Mouse (Mus musculus): Measurements from ENCODE around the gene Hk3. TPM values are rescaled to one million over a fixed set of nuclear protein-coding genes. Genes with fewer than 3 reads are reported as not detected.

The Hk3 gene
- polyA plus RNA-seq, 1 experiment from 2014 or later, result 1.2 TPM

DNA sequence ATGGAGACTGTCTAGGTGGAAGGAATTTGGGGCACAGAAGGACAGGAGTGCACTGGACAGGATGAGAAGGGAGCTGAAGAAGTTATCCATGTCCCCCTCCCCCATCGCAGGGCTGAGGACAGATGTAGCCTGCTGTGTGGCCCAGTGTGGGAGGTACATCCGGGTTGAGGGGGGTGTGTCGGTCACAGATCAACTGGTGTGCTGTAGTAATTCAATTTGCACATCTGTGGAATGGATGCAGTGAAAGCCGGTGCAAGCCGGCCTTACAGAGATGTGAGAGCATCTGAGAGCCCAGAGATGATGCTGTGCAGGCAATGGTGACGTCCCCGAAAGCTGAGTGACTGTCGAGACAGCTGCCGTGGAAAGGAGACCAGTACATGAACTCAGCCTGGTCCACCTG, 51.7 kb downstream of the Hk3 start:
- ATAC-seq, result no peak
- Histone ChIP-seq H3K27me3 (replicated peaks; ENCODE audit: control insufficient read depth, insufficient read depth, low read length) (0 out of 2 replicates have a peak, but pooled peaks cover 2% of the 10 kb centered on the region), H3K4me1 (ENCODE audit: control insufficient read depth, insufficient read depth, low read depth, low read length) (peaks cover 36% of the 10 kb centered on the region), H3K4me2 (ENCODE audit: low read length) (no peak overlapping the region), H3K36me3 (ENCODE audit: control insufficient read depth, insufficient read depth, low read length) (no peaks in the 10 kb centered on the region), H3K4me3 (ENCODE audit: low read length) (no peak overlapping the region), H3K9ac (ENCODE audit: low read depth, low read length) (no peak overlapping the region), H3K27ac (ENCODE audit: low read depth, low read length) (no peak overlapping the region), H3K9me3 (ENCODE audit: control insufficient read depth, low read length) (no peaks in the 10 kb centered on the region)
- WGBS, result 41% methylated on average over 9 of the region's 9 CpGs

DNA sequence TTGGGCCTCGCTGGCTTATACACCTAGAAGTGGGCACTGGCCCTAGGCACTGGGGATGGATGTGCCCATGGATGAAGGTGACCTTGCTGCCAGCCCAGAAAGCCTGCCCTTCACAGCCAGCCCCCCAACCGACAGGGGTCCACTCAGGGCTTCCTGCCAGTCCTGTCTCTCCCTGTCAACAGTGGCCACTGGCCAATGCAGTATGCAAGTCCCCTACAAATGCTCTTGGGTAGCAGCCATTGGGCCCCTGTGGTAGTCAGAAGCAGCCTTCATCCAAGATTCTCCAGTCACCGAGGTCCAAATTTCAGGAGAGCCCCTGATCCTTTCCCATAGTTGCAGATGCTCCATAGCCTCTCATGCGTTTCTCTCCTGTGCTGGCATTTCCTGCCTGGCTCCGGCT, 52.5 kb downstream of the Hk3 start:
- H3K9ac ChIP-seq (ENCODE audit: low read depth, low read length), result no peak overlapping the region
- 0 out of 2 replicates have a peak, but pooled peaks cover 2% of the 10 kb centered on the region for H3K27me3 ChIP-seq (replicated peaks; ENCODE audit: control insufficient read depth, insufficient read depth, low read length)
- ATAC-seq, result 0 out of 2 replicates have a peak, but pooled peaks have one; percentile 3
- no peak overlapping the region for H3K4me2 ChIP-seq (ENCODE audit: low read length)
- no peaks in the 10 kb centered on the region for H3K36me3 ChIP-seq (ENCODE audit: control insufficient read depth, insufficient read depth, low read length)
- peaks cover 36% of the 10 kb centered on the region for H3K4me1 ChIP-seq (ENCODE audit: control insufficient read depth, insufficient read depth, low read depth, low read length)
- H3K27ac ChIP-seq (ENCODE audit: low read depth, low read length), result no peak overlapping the region
- 54% methylated on average over 5 of the region's 5 CpGs for WGBS
- no peak overlapping the region for H3K4me3 ChIP-seq (ENCODE audit: low read length)
- H3K9me3 ChIP-seq (ENCODE audit: control insufficient read depth, low read length), result no peaks in the 10 kb centered on the region

DNA sequence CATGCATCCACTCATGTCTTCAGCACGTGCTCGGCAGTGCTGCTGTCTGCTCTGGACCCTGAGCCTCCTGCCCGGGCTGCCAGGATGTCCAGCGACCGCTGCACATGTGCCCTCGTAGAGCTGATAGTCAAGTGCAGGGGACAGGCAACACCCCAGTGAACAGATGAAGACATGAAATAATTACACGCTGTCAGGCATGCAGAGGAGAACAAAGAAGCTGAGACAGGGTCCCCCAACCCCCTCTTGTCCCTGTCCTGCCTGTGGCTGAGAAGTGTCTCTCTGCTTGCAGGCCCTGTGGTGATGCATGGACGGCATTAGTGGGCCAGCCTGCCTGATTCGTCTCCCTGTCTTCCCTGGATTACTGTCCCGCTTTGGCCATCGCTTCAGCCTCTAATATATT, 53.7 kb downstream of the Hk3 start:
- Histone ChIP-seq H3K4me1 (ENCODE audit: control insufficient read depth, insufficient read depth, low read depth, low read length) (peaks cover 36% of the 10 kb centered on the region), H3K9me3 (ENCODE audit: control insufficient read depth, low read length) (no peaks in the 10 kb centered on the region), H3K4me2 (ENCODE audit: low read length) (no peak overlapping the region), H3K36me3 (ENCODE audit: control insufficient read depth, insufficient read depth, low read length) (no peaks in the 10 kb centered on the region), H3K27me3 (replicated peaks; ENCODE audit: control insufficient read depth, insufficient read depth, low read length) (no peaks in the 10 kb centered on the region), H3K9ac (ENCODE audit: low read depth, low read length) (peak overlapping the region; percentile 46), H3K4me3 (ENCODE audit: low read length) (no peak overlapping the region), H3K27ac (ENCODE audit: low read depth, low read length) (no peak overlapping the region)
- ATAC-seq, result no peak
- 28% methylated on average over 11 of the region's 11 CpGs for WGBS

DNA sequence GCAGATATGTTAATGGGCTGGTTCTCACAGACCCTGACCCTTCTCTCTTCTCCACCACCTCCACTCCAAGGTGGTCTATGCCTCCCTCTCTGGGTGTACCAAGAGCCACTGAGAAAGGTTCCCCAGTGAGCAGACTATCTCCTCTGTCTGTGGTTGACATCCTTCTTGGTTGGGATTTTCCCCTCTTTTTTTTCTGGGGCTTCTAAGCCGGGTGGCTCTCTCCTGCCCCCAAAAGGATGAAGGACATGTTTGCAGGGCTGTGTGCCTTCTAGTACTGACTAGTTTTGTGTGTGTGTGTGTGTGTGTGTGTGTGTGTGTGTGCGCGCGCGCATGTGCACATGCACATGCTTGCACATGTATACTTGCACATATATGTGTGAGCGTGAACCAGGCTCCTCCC, 55.9 kb downstream of the Hk3 start:
- peaks cover 31% of the 10 kb centered on the region for H3K4me1 ChIP-seq (ENCODE audit: control insufficient read depth, insufficient read depth, low read depth, low read length)
- WGBS, result 85% methylated on average over 6 of the region's 6 CpGs
- no peak overlapping the region for H3K4me2 ChIP-seq (ENCODE audit: low read length)

DNA sequence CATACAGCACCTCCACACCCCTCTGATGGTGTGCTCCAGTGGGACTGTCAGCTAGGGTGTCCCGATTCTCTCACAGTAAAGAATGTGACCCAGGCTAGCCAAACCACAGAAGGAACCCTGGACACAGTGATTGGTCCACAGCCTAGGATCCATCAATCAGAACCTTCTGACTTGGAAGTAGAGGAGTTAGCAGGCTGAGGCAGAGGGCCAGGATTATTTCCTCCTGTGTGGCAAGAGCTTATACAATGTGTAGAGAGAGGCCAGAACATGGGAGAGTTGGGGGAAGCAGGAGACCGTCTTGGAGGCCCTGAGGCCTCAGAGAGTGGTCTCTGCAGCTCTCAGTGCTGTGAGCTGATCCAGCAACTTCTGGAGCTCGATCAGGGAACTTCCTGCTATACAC, 60.7 kb downstream of the Hk3 start:
- peaks cover 2% of the 10 kb centered on the region; the same call in 1 of the 2 replicates for H3K27me3 ChIP-seq (replicated peaks; ENCODE audit: control insufficient read depth, insufficient read depth, low read length)
- H3K4me1 ChIP-seq (ENCODE audit: control insufficient read depth, insufficient read depth, low read depth, low read length), result peaks cover 21% of the 10 kb centered on the region
- WGBS, result 73% methylated on average over 3 of the region's 3 CpGs
- H3K36me3 ChIP-seq (ENCODE audit: control insufficient read depth, insufficient read depth, low read length), result no peaks in the 10 kb centered on the region
- no peak overlapping the region for H3K27ac ChIP-seq (ENCODE audit: low read depth, low read length)
- no peak for ATAC-seq
- H3K9ac ChIP-seq (ENCODE audit: low read depth, low read length), result no peak overlapping the region
- no peaks in the 10 kb centered on the region for H3K9me3 ChIP-seq (ENCODE audit: control insufficient read depth, low read length)
- H3K4me3 ChIP-seq (ENCODE audit: low read length), result no peak overlapping the region
- H3K4me2 ChIP-seq (ENCODE audit: low read length), result no peak overlapping the region

More for the DNA sequence above, 55.9 kb downstream of the Hk3 start:
- H3K4me3 ChIP-seq (ENCODE audit: low read length), result no peak overlapping the region
- peaks cover 2% of the 10 kb centered on the region; the same call in 1 of the 2 replicates for H3K27me3 ChIP-seq (replicated peaks; ENCODE audit: control insufficient read depth, insufficient read depth, low read length)
- no peak for ATAC-seq
- H3K9ac ChIP-seq (ENCODE audit: low read depth, low read length), result no peak overlapping the region
- H3K9me3 ChIP-seq (ENCODE audit: control insufficient read depth, low read length), result no peaks in the 10 kb centered on the region
- H3K27ac ChIP-seq (ENCODE audit: low read depth, low read length), result no peak overlapping the region
- no peaks in the 10 kb centered on the region for H3K36me3 ChIP-seq (ENCODE audit: control insufficient read depth, insufficient read depth, low read length)

DNA sequence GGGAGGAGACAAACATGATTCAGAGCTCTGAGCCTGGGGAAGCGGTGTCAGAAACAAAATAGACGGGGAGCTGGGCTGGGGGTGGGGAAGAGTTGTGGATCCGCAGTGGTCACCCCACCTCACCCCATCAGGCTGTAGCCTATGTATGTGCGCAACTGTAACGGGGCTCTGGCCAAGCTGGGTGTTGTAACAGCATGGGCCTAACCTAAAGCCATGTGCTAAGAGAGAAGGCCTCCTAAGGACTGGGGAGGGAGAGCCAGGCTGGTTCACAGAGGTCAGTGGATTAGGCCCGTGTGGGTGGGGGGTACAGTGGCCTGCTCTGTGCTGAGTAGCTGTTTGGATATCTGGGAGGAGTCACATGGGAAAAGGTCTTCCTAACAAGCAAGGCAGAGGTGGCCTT, 61.3 kb downstream of the Hk3 start:
- peaks cover 4% of the 10 kb centered on the region; the same call in 1 of the 2 replicates for H3K27me3 ChIP-seq (replicated peaks; ENCODE audit: control insufficient read depth, insufficient read depth, low read length)
- peak overlapping the region; percentile 31; the same call in 1 of the 2 replicates for H3K9ac ChIP-seq (ENCODE audit: low read depth, low read length)
- H3K4me1 ChIP-seq (ENCODE audit: control insufficient read depth, insufficient read depth, low read depth, low read length), result peaks cover 23% of the 10 kb centered on the region

DNA sequence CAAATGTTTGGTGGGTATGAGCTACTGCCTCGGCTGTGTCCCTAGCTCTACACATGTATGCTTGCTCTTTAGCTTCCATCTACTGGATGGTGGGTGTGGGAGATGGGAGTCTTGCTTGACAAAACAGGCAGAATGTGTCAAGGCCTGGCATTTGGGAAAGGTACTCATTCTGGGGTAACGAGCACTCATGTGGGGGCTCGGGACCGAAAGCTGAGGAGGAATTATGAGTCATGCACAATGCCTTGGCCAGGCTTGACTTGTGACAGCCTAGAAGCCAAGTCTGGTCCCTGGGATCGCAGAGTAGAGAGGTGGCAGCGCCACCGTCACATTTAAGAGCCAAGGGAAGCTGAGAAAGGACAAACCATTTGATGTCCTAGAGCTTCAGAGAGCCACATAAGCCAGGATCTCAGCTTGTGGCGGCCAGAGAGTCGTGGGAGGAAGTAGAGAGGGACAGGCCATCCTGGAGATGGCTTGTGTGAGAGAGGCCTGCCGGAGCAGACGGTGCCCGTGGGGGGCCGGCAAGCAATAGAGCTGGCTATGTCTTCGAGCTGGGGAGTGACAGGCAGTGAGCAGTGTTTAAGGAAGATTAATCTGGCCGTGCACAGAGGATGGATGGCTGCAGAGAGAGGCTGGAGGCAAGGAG, 62.0 kb downstream of the Hk3 start:
- no peaks in the 10 kb centered on the region for H3K36me3 ChIP-seq (ENCODE audit: control insufficient read depth, insufficient read depth, low read length)
- peak; percentile 15; the same call in 1 of the 2 replicates for ATAC-seq
- peak overlapping the region; percentile 47 for H3K9ac ChIP-seq (ENCODE audit: low read depth, low read length)
- 34% methylated on average over 15 of the region's 15 CpGs for WGBS
- no peaks in the 10 kb centered on the region for H3K9me3 ChIP-seq (ENCODE audit: control insufficient read depth, low read length)
- H3K4me1 ChIP-seq (ENCODE audit: control insufficient read depth, insufficient read depth, low read depth, low read length), result peaks cover 23% of the 10 kb centered on the region
- H3K27ac ChIP-seq (ENCODE audit: low read depth, low read length), result peak overlapping the region; percentile 66
- no peak overlapping the region for H3K4me3 ChIP-seq (ENCODE audit: low read length)
- peaks cover 6% of the 10 kb centered on the region; the same call in 1 of the 2 replicates for H3K27me3 ChIP-seq (replicated peaks; ENCODE audit: control insufficient read depth, insufficient read depth, low read length)
- H3K4me2 ChIP-seq (ENCODE audit: low read length), result peak overlapping the region; percentile 3; the same call in 1 of the 2 replicates

More for the DNA sequence above, 61.3 kb downstream of the Hk3 start:
- H3K36me3 ChIP-seq (ENCODE audit: control insufficient read depth, insufficient read depth, low read length), result no peaks in the 10 kb centered on the region
- no peaks in the 10 kb centered on the region for H3K9me3 ChIP-seq (ENCODE audit: control insufficient read depth, low read length)
- no peak overlapping the region for H3K4me3 ChIP-seq (ENCODE audit: low read length)
- ATAC-seq, result no peak
- 40% methylated on average over 6 of the region's 6 CpGs for WGBS
- no peak overlapping the region for H3K4me2 ChIP-seq (ENCODE audit: low read length)
- H3K27ac ChIP-seq (ENCODE audit: low read depth, low read length), result peak overlapping the region; percentile 23; the same call in 1 of the 2 replicates

DNA sequence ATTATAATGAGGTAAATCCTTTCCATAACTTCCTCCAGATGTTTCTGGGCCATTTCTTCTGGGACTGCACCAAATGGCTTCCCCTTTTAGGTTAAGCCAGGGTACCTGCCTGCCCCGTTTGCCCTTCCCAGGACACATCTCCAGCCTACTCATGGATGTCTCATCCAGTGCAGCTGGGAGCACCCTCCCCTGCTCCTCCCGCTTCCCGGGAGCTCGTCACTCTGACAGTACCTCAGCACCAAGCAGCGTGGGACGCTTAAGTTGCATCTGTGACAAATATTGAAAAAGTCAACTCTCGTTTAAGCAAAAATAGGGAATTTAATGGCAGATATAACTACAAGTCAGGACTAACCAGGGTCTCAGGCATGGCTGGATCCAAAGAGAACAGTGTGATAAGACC, 63.9 kb downstream of the Hk3 start:
- peaks cover 6% of the 10 kb centered on the region; the same call in 1 of the 2 replicates for H3K27me3 ChIP-seq (replicated peaks; ENCODE audit: control insufficient read depth, insufficient read depth, low read length)
- peaks cover 23% of the 10 kb centered on the region for H3K4me1 ChIP-seq (ENCODE audit: control insufficient read depth, insufficient read depth, low read depth, low read length)
- ATAC-seq, result no peak
- no peak overlapping the region for H3K9ac ChIP-seq (ENCODE audit: low read depth, low read length)
- H3K27ac ChIP-seq (ENCODE audit: low read depth, low read length), result no peak overlapping the region
- H3K4me3 ChIP-seq (ENCODE audit: low read length), result no peak overlapping the region
- 70% methylated on average over 7 of the region's 7 CpGs for WGBS
- H3K4me2 ChIP-seq (ENCODE audit: low read length), result no peak overlapping the region
- H3K36me3 ChIP-seq (ENCODE audit: control insufficient read depth, insufficient read depth, low read length), result no peaks in the 10 kb centered on the region
- no peaks in the 10 kb centered on the region for H3K9me3 ChIP-seq (ENCODE audit: control insufficient read depth, low read length)

All from hindbrain, embryonic 16.5 days (tissue).